Mouse (Mus musculus): ENCODE data around the gene Steap3.

GRCm38 (mm10) chr1:120155325-120155724 is 117.2 kb downstream of the Steap3 start:
- TF ChIP-seq GATA1 (IDR thresholded peaks at IDR 0.05; ENCODE audit: borderline replicate concordance, low read length) (no peak), FLI1 (IDR thresholded peaks at IDR 0.05; ENCODE audit: low read length) (no peak)

Measured in megakaryocyte, embryonic 14.5 days (primary cell).